Mouse (Mus musculus) cerebellum, adult 8-10 months (tissue): ENCODE results near the gene Lss.

Experiments used
- DNase-seq: peaks from one replicate; pipeline ENCODE4 v3.0.0; 2022

Lss gene

GRCm38 (mm10) chr10:76569996-76570685, 38.8 kb downstream of the Lss start:
- no peak for DNase-seq

GRCm38 (mm10) chr10:76571070-76571469, 39.7 kb downstream of the Lss start:
- no peak for DNase-seq

- no peak for DNase-seq
Observed at GRCm38 (mm10) chr10:76572151-76572550, 40.8 kb downstream of the Lss start.

- DNase-seq: no peak
Observed at GRCm38 (mm10) chr10:76575374-76575773, 44.0 kb downstream of the Lss start, which contains the start of gene Ftcd. Ftcd (plus strand) TSS chr10:76575648.

- DNase-seq: no peak
Observed at GRCm38 (mm10) chr10:76576920-76577319, 45.5 kb downstream of the Lss start.

GRCm38 (mm10) chr10:76584138-76584537, 52.8 kb downstream of the Lss start:
- no peak for DNase-seq

GRCm38 (mm10) chr10:76586190-76586589, 54.8 kb downstream of the Lss start:
- no peak for DNase-seq

GRCm38 (mm10) chr10:76590197-76590596, 58.8 kb downstream of the Lss start:
- DNase-seq: no peak

GRCm38 (mm10) chr10:76596338-76596737, 65.0 kb downstream of the Lss start:
- DNase-seq: no peak

- DNase-seq: no peak
Observed at GRCm38 (mm10) chr10:76602690-76603089, 71.3 kb downstream of the Lss start.
